ENCODE assay signal across 8 mouse cellular contexts in genomic region chr19:38324147-38325028, GRCm38 (mm10).
DNase-seq lines count a peak whose midpoint lies in the region; ATAC-seq and TF ChIP-seq lines count a peak whose summit lies in the region.

No protein-coding gene starts in this region.

- no peaks in the 10 kb centered on the region for H3K36me3 ChIP-seq in liver, adult 2 months (ENCODE audit: control insufficient read depth, insufficient read depth, low read length)
- H3K36me3 ChIP-seq in embryonic facial prominence, embryonic 11.5 days (replicated peaks; ENCODE audit: control insufficient read depth, insufficient read depth, low read depth, low read length), result no peaks in the 10 kb centered on the region
- no peaks in the 10 kb centered on the region for H3K36me3 ChIP-seq in midbrain, embryonic 11.5 days (ENCODE audit: control insufficient read depth, insufficient read depth, low read length)

- no peak for TF ChIP-seq POLR2A in liver, adult 2 months (IDR thresholded peaks at IDR 0.05; ENCODE audit: extremely low read depth, insufficient read depth, low read length)

- no peaks in the 10 kb centered on the region for H3K4me1 ChIP-seq in liver, adult 2 months (ENCODE audit: control insufficient read depth, insufficient read depth, low read length)
- no peaks in the 10 kb centered on the region for H3K4me1 ChIP-seq in embryonic facial prominence, embryonic 11.5 days (ENCODE audit: control insufficient read depth, insufficient read depth, low read length)
- peaks cover 13% of the 10 kb centered on the region for H3K4me1 ChIP-seq in midbrain, embryonic 11.5 days (ENCODE audit: control insufficient read depth, insufficient read depth, low read length)

- H3K9ac ChIP-seq in liver, adult 2 months (ENCODE audit: low read depth, low read length), result no peak overlapping the region
- no peak overlapping the region for H3K9ac ChIP-seq in embryonic facial prominence, embryonic 11.5 days (replicated peaks; ENCODE audit: low read length)
- H3K9ac ChIP-seq in midbrain, embryonic 11.5 days (ENCODE audit: low read length), result peak overlapping the region; percentile 30; the same call in 1 of the 2 replicates

- intact Hi-C loops in gastrocnemius, postnatal 14 days (cut with DNase I; ENCODE audit: low total_unique reads), result loop anchor here (10.0 kb wide), 1 partner anchor 70 kb away; no protein-coding TSS in a partner anchor

- no peak overlapping the region for H3K27ac ChIP-seq in liver, adult 2 months (replicated peaks; ENCODE audit: insufficient read depth, low read depth, low read length)
- H3K27ac ChIP-seq in embryonic facial prominence, embryonic 11.5 days (replicated peaks; ENCODE audit: low read depth, low read length), result no peak overlapping the region
- H3K27ac ChIP-seq in midbrain, embryonic 11.5 days (ENCODE audit: low read depth, low read length), result no peak overlapping the region

- H3K9me3 ChIP-seq in embryonic facial prominence, embryonic 11.5 days (replicated peaks; ENCODE audit: control insufficient read depth, low read length), result no peaks in the 10 kb centered on the region
- H3K9me3 ChIP-seq in midbrain, embryonic 11.5 days (ENCODE audit: control insufficient read depth, low read length), result no peaks in the 10 kb centered on the region

- H3K79me2 ChIP-seq in liver, adult 2 months (ENCODE audit: control insufficient read depth, insufficient read depth, low read length), result no peaks in the 10 kb centered on the region

- no peak overlapping the region for H3K4me3 ChIP-seq in liver, adult 2 months (ENCODE audit: insufficient read depth, low read depth, low read length)
- H3K4me3 ChIP-seq in embryonic facial prominence, embryonic 11.5 days (ENCODE audit: low read depth, low read length), result no peak overlapping the region
- H3K4me3 ChIP-seq in midbrain, embryonic 11.5 days (ENCODE audit: low read depth, low read length), result no peak overlapping the region

- no peak overlapping the region for H3K4me2 ChIP-seq in embryonic facial prominence, embryonic 11.5 days (ENCODE audit: low read depth, low read length)
- no peak overlapping the region for H3K4me2 ChIP-seq in midbrain, embryonic 11.5 days

- 0 out of 2 replicates have a peak, but pooled peaks have one; percentile 18 for TF ChIP-seq CTCF in liver, adult 2 months (IDR thresholded peaks at IDR 0.05; ENCODE audit: low read depth, low read length)

- no peak for DNase-seq in liver, adult 2 months (ENCODE audit: extremely low read depth, low read depth, low spot score)
- DNase-seq in liver, result no peak
- DNase-seq in cerebellum, adult 18-20 months, result peak; percentile 65 to 66
- peak; percentile 58 for DNase-seq in embryonic facial prominence, embryonic 11.5 days (ENCODE audit: low spot score)
- peak; percentile 89 for DNase-seq in midbrain, embryonic 11.5 days (ENCODE audit: low spot score, missing footprints)
- no peak for DNase-seq in ovary, postnatal 36 days (ENCODE audit: low spot score)
- no peak for DNase-seq in gastrocnemius, postnatal 14 days

- ATAC-seq in embryonic facial prominence, embryonic 11.5 days (replicated peaks; ENCODE audit: insufficient number of reproducible peaks, low FRiP score, low TSS enrichment, low read depth), result no peak
- peak; percentile 75 for ATAC-seq in midbrain, embryonic 11.5 days (ENCODE audit: low FRiP score)
- no peak for ATAC-seq in erythroblast, adult 5-6 weeks (replicated peaks; ENCODE audit: low FRiP score, poor library complexity, severe bottlenecking)

- no peaks in the 10 kb centered on the region for H3K27me3 ChIP-seq in liver, adult 2 months (ENCODE audit: control insufficient read depth, insufficient read depth, low read length)
- no peaks in the 10 kb centered on the region for H3K27me3 ChIP-seq in embryonic facial prominence, embryonic 11.5 days (ENCODE audit: control insufficient read depth, insufficient read depth, low read length)
- H3K27me3 ChIP-seq in midbrain, embryonic 11.5 days (ENCODE audit: control insufficient read depth, insufficient read depth, low read length), result no peaks in the 10 kb centered on the region

- WGBS in liver, adult 2 months, result 54% methylated on average over 10 of the region's 10 CpGs
- WGBS in embryonic facial prominence, embryonic 11.5 days, result 38% methylated on average over 10 of the region's 10 CpGs
- WGBS in midbrain, embryonic 11.5 days, result 17% methylated on average over 10 of the region's 10 CpGs

Comparison
In these comparisons a context has a peak if more than half of its experiments do, and no peak if none do; other contexts are left out.
1. DNase-seq: peak in cerebellum, adult 18-20 months (2 of 2), embryonic facial prominence, embryonic 11.5 days (single experiment) and midbrain, embryonic 11.5 days (single experiment); none in liver, adult 2 months (single experiment), liver (single experiment), ovary, postnatal 36 days (single experiment) and gastrocnemius, postnatal 14 days (single experiment).